Mouse (Mus musculus): ENCODE results near the gene Ksr2. TPM values are rescaled to one million over a fixed set of nuclear protein-coding genes. Genes with fewer than 3 reads are reported as not detected.

The Ksr2 gene
- 0.09 to 0.33 TPM (median 0.16 TPM) in 4 replicates for total RNA-seq (2023)

DNA sequence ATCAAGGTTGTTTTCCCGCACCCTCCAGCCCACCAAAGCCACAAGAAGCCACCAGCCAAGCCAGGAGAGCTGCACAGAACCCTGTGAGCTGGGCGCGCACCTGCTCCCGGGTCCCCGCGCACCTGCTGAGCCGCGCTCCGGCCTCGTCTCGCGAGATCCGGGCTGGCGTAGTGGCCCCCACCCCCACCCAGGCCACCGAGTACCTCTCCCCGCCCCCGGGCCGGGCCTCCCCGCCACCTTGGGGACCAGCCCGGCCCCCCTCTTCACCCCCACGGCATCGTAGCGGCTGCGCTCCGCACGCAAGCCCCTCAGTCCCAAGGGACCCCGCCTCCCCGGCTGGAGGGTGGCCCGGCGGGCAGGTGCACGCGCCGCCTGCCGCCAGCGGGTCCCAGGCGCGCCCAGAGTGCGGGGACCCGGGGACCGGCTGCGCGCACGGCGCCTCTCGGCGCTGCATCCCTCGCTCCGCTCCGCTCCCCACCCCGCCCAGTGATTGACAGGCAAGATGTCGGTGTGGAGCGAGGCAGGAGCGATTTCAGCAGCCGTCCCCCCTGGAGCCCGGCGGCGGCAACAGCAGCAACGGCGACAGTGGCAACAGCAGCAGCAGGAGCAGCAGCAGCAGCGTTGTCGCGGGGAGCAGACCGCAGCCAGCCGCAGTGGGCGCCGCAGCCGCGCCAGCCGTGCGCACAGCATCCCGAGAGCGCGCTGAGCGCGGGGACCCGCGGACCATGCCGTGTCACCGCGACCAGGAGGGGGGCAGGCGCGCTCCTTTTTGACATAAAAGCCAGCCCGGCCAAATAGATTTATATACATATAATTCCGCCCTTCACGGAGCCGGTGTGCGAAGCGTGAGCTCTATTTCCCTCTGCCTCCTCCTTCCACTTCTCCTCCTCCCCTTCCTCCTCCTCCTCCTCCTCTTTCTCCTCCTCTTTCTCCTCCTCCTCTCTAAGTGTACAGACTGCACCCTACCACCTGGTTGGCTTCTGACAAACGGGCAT lies at the start of gene Ksr2:
TSS of gene Ksr2 (plus strand) at position 494 of the 995 bp plus-strand sequence.

DNA sequence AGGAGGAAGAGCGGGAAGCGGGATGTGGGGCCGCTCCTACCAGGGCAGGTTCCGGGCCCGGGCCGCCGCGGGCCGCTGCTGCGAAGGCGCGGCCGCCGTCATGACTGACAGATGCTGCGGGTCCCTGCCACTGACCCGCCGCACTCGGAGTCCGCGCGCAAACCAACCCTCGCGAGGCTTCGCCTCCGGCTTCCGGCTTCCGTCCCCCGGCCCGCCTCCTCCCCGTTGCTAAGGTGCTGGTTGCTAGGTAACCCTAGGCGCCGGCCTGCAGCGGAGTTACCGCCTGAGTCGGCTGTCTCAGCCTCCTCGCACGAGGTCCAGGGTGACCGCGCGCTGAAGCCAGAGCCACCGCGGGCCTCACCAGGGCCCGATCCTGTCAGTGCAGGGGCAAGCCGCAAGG lies 24.9 kb upstream of the Ksr2 start, which contains the start of gene Rfc5:
TSS of gene Rfc5 (minus strand) at position 171 of the 400 bp plus-strand sequence.

DNA sequence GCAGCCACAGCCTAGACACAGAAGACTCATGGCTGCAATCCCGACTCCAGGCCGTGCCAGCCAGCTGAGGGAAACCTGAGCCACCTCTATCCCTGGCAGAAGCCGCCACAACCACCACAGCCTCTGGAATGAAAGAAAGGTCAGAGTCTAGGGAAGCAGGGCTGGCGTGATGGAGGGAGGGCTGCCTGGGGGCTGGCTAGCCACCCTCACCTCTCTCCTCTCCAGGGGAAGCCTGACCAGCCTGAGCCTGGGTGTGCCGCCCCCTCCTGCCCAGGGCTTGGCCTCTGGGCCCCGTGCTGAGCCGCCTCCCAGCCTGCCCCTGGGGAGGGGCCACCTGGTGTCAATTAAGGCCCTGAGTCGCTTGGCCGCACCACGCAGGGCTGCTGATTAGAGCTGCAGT lies 366.9 kb downstream of the Ksr2 start, which contains the start of gene Nos1:
TSS of gene Nos1 (plus strand) at position 352 of the 400 bp plus-strand sequence.

Other genes with a start within 250 kb of the Ksr2 start
- 105 to 112 TPM (median 108 TPM) in 4 replicates for gene Pebp1, start 126.4 kb upstream of the Ksr2 start, total RNA-seq (2023)
- 0.60 to 0.98 TPM (median 0.86 TPM) in 3 of 4 replicates, not detected in the other for gene Vsig10, start 94.9 kb upstream of the Ksr2 start, total RNA-seq (2023)
- 40.4 to 48.5 TPM (median 46.5 TPM) in 4 replicates for gene Wsb2, start 56.7 kb upstream of the Ksr2 start, total RNA-seq (2023)
- gene Rfc5, start 25.0 kb upstream of the Ksr2 start, total RNA-seq (2023) = 22.3 to 30.2 TPM (median 23.8 TPM) in 4 replicates